Mouse (Mus musculus): Measurements from ENCODE around the gene Cmtm2a.
"Not testable (repeated sequence)": the region's sequence is repeated elsewhere in the genome, so short reads cannot be mapped to it uniquely, and the experiment has no call there.

The Cmtm2a gene

DNA sequence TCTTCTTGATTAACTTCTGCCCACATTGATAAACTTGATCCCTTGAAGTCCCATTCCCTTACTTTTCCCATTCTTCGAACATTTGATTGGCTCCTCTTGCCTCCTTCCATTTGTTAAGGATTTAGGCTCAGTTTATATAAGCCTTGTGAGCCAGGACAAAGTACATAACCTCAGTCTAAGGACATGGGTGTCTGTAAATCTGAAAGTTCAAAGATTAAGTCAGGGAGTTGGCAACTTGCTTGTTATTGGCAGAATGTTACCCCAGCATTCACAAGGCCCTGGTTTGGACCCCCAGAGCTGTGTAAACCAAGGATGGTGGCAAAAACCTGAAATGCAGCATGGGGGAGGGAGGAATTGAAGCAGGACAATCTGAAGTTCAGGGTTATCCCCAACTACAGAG lies 1.4 kb upstream of the Cmtm2a start:
- no peak for DNase-seq (ENCODE audit: low spot score in 2 of 2)

DNA sequence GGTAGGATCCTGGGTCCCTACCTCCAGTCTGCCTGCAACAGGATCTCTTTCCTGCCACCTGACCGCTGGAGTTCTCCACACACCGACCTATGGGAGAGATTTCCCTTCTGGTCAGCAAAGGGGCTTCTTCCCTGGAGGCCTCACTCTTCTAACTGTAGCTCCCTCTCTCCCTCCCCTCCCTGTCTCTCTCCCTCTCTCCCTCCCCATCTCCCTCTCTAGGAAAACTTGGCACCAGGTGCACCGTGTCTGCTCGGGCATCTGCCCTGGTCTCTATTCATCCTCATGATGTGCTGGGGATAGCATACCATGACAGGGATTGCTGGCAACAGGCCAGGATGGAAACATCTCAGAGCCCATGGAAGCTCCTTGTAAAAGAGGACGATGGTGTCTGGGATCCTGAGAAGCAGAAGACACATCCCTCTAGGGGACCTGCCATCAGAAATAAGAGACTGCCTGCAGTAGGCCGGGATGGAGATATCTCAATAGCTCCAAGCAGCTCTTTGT lies 24.0 kb downstream of the Cmtm2a start:
- DNase-seq (ENCODE audit: low spot score in 2 of 2) = no peak

DNA sequence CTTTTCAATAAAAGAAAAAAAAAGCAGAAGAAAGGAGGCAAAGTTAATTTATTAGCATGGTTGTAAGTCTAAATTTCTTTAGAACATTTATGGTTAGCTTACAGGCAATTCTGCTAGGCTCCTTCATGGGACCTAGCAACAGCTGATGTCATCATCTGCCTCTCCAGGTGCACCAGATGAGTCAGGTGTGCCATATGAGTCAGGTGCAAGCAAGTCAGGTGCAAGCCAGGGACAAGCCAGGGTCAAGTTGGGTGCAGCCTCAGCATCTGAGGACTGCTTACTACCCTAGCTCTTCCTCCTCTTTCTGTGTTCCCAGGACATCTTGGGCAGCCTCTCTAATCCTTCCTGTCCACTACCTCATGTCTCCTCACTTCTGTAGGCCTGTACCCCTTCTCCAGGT lies 24.6 kb downstream of the Cmtm2a start:
- DNase-seq (ENCODE audit: low spot score in 2 of 2) = no peak

DNA sequence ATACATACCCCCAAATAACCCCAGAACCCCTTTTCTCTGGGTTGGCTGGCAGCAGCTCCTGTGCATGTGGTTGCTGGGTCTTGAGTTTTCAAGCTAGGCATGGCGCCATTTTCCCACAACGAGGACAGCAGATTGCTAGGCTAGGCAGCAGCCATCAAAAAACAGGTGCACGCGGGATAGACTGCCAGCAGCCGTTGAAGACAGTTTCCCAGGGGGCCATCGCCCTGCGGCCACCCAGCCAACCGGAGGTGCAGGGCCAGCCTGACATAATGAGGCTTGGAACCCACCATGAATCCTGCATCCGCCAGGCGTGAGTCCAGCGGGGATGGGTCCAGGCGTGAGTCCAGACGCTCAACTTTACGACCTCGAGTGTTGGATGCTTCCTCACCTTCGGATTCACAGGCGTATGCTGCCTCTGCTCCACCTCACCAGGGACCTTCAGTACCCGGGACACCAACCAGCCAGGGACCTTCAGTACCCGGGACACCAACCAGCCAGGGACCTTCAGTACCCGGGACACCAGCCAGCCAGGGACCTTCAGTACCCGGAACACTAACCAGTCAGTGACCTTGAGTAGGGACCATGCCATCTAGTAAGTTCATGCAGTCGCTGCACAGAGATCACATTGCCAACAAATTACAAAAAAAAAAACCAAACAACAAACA lies 28.6 kb downstream of the Cmtm2a start:
- DNase-seq (ENCODE audit: low spot score in 2 of 2) = not testable (repeated sequence)

DNA sequence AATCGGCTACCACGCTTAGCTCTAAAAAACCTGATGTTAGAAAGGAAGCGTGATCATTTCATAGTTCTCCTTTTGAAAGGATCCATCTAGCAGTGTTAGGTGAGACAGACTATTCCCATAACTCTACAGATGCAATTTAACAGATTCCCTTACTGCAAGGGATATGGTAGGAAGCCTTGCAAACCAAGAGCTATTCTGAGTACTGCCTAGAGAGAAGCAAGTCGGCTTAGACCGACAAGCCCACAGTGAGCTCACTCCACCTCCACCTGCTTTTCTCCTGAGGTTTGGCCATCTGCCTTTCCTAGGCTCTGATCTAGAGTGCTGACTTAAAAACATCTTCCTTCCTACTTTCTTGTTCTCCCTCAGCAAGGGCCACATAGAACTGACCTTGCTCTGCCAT lies 31.2 kb downstream of the Cmtm2a start:
- DNase-seq (ENCODE audit: low spot score in 2 of 2) = not testable (repeated sequence)

DNA sequence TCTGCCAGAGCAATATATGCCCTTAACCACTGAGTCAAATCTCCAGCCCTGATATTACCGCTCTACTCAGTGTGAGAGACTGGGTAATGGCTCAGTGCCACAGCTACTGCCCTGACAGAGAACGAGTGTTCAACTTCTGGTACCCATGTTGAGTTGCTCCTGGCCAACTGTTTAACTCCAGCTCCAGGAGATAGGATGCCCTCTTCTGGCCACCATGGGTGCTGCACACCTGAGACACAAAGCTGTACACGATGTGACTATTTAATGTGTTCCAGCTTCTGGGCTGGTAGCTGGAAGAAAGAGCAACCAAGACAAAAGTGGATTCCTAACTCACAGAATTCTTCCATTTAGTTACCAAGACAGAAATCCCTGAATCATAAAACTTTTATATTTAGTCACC lies 40.0 kb downstream of the Cmtm2a start:
- DNase-seq (ENCODE audit: low spot score in 2 of 2) = no peak

DNA sequence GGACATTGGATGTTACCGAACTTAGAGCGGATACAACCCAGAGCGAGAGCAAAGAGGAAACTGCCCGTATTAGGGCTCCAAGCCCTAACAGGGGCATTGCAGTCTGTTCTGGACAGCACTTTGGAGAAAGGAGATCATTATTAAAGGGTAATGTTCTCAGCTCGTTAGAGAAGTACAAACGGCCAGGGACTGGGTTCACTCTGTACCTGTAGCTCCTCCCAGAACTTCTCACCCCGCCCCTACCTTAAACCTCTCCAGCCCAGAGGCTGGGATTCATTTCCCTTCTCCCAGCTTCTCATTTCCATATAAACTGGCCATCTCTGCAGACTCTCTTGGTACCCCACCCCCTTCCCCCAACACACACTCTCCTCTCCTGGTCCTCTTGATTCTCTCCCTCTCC lies 41.5 kb downstream of the Cmtm2a start:
- no peak for DNase-seq (ENCODE audit: low spot score in 2 of 2)

DNA sequence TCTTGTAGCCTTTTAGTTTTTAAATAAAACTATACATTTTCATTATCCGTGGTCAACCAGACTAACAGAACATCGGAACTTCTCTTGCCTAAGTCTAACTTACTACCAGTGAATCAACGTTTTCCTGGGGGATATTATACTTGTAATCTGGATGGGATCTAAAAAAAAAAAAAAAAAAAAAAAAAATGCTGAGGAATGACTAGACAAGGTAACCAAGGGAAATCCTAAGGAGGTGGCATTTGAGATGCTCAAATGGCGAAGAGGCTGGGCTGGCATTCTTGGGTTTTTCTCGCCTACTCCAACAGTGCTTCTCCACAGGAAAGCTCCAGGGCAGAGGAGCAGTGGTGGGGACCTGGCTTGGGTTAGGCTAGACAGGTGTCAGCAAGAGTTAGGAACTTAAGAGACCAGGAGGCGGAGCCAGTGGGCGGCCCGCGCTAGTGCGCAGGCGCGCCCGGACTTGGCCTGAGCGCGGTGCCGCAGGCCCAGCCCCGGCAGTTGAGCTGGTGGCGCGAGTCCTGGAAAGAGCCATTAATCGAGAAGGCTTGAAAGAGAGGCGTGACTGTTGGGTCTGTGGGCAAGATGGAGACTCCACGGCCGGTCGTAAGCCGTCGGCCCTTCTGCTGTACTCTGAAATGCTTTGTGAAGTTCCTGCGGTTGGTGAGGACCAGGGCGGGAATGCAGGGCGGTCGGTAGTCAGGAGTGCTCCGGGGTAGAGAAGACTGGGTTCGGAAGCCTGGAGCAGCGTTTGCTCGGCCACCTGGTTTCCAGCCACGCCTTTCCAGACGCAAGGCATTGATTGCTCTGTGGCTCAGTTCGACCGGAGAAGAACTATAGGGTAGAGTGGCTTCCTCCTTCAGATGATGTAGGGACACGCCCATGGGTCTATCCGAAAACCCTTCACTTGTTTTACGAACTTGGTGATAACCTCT lies 42.3 kb downstream of the Cmtm2a start, which contains the start of gene Cklf:
Gene Cklf (plus strand): TSS at position 423 of the 929 bp plus-strand sequence.
- DNase-seq (ENCODE audit: low spot score in 2 of 2) = peak; percentile 78 to 86

DNA sequence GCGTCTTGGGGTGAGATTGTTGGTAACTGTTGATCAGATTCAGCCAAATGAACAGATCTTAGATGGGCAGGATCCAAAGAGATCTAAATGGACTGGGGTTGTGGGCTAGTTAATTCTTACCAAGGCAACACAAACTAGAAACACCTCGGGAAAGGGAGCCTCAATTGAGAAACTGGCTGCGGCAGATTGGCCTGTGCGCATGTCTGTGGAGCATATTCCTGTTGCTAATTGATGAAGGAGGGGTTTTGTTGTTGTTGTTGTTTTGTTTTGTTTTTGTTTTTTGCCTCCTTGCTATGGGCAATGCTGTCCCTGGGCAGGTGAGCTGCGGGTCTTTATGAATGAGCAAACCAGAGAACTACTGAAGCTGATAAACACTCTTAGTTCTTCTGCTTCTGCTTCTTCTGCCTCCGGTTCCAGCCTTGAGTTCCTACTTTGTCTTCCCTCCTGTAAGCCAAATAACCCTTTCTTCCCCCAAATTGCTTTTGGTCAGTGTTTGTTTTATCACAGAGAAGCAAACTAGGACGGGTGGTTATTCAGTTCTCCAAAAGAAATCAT lies 43.5 kb downstream of the Cmtm2a start:
- no peak for DNase-seq (ENCODE audit: low spot score in 2 of 2)

DNA sequence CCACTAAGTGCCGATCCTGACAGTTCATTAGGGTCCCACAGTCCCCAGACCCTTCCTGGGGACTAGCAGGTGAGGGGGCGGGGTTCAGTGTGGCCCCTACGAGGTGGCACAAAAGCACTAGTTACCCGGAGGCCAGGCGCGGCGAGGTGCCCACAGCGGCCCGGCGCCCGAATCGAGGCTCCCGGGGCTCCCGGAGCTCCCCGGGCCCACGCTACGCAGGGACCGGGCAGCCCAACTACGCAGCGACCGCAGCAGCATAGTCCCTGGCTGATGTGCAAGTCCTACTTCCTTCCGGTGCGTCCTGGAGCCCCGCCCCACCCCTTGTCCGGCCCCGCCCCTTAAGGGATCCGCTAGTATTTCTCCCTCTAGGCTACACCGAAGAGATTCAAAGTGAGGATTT lies 44.7 kb downstream of the Cmtm2a start, which contains the start of gene Tk2:
Gene Tk2 (minus strand): TSS at position 283 of the 400 bp plus-strand sequence.
- DNase-seq (ENCODE audit: low spot score in 2 of 2) = peak; percentile 53 to 72

DNA sequence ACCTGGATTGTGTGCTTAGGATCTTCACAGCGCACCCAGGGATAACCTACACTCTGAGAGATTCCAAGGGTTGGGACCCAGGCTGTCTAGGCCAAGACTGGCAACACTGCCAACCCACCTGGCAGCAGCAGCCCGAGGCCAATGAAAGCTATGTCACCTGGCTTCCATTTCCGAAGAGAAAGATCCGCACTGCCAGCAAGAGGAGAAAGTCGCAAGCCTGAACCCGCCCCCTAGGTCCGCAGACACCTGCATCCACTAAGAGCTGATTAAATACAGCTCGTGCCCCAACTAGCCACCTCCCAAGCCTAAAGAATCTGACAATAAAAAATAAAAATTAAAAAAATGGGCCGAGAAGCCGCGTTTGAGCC lies 45.1 kb downstream of the Cmtm2a start:
- no peak for DNase-seq (ENCODE audit: low spot score in 2 of 2)

DNA sequence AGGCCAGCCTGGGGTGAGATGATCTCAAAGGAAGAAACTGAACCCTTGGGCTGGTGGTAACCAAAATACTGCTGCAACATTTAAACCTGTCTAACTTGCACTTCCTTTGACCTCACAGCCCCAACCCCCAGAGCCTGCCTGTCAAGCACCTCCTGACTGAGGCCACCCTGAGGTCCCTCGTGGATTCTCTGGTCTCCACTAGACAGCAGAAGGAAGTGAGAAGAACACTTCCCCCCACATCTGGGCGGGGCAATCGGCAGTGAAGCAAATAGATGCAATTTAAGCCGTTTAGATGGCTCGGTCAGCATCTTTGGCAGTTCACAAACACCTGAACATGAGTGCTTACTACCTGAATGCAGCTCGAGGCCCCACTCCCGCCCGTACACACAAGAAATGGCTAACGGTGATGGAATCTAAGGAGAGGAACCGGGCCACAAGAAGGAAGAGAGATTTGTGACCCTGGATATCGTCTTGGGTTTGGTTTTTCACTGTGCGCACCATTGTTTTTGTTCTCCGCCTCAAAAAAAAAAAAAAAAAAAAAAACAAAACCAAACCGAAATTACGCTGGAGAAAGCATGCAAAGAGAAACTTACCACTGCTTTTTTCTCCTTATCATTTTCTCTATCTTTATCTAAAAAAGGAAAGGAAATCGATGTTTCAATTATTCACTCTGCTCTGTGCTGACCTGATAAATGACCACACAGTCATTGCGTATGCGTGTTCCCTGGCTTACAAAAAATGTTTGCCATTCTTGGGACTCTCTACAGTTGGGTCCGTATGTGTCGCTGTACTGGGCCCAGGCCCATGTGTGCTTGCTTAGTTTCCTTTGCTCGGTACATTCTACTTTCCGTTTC lies 45.7 kb downstream of the Cmtm2a start:
- peak in 1 of 2 experiments; percentile 16 for DNase-seq (ENCODE audit: low spot score in 2 of 2)

DNA sequence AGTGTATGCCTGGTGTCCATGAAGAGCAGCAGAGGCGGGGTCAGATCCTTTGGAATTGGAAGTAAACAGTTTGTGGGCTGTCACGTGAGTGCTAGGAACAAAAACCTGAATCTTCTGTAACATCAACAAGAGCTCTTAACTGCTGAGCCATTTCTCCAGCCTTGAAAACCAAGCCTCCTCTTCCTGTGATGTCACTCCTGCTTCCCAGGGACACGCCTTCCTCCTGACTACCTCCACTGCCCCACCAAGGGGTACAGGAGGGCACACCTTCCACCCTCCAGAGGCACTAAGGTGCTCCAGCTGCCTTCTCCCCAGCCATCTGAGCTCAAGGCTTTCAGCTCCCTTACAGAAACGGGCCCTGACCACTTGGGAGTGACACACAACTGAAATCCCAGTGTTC lies 46.4 kb downstream of the Cmtm2a start:
- DNase-seq (ENCODE audit: low spot score in 2 of 2) = no peak

DNA sequence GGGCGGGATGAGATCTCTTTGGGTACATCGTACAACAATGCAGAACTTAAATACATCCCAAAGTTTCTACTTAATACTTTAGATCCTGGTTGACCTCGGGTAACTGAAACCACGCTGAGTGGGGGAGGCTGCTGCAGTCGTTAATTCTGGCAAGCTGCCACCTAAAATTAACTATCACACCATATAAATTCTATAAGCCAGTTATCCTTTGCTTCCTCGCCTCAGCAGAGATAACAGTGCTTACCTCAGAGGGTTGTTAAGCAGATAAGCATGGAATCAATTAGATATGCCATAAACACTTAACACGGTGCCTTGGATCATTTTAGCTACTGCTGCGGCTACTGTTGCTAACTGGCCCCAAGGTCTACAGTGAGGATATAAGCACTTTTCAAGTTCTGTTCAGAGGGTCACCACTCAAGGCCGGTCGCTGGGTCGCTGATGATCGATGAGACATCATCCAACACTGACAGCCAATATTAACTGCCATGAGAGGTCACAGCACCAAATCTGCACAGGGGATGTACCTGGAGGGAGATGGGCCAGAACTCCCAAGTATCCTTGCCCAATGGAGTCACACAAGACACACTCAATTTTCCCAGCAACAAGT lies 50.8 kb downstream of the Cmtm2a start:
- DNase-seq (ENCODE audit: low spot score in 2 of 2) = no peak

DNA sequence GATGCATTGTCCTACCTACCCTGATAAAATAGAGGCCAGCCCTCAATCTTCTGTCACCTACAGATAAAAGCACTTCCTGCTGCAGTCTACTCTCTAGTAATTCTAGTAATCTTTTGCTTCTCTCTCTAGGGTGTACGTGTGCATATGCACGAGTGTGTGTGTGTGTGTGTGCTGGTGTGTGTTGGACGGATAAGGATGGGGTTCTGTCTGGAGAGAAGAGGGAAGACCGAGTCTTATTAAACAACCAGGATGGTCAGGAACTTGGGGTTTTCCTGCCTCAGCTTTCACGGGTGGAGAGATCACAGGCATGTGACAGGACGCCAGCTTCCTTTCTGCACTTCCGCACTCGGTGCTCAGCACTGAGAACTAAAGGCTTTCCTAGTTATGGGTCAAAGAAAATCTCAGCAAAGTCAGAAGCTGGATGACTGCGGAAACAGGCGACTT lies 53.5 kb downstream of the Cmtm2a start:
- DNase-seq (ENCODE audit: low spot score in 2 of 2) = no peak

DNA sequence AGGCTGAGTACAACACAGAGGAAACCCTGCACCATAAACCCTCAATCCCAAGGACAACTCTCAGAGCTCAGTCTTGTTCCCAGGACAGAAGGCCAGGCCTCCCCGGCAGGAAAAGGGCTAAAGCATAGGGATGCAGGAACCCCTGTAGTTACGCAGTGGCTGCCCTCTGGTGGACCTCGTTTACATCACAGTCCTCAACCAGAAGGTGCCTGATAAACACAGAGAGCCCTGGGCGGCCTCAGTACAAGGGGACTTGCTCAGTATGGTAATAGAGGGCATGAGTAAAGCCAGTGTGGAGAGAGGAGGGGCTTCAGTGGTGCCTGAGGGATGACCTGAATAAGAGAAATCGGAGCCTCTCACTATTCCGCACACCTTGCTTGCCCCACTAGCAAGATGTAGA lies 58.4 kb downstream of the Cmtm2a start:
- no peak for DNase-seq (ENCODE audit: low spot score in 2 of 2)

DNA sequence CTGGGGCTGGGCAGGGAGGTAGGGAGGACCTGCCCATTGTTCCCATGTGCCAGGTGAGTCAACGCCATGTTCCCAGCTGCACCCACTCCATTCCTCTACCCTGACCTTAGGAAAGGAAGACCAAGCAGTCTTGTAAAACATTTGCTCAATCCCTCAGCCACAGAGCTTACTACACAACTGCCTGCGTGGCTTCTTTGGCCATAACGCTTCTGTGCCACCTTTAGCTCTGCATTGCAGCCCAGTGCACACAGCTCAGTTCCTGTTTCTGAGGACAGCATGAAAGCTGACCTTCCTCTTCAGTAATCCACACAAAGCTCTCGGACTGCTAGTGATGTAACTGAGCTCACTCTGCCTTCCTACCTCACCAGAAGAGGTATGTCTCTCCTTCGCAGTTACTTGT lies 60.1 kb downstream of the Cmtm2a start:
- no peak for DNase-seq (ENCODE audit: low spot score in 2 of 2)

DNA sequence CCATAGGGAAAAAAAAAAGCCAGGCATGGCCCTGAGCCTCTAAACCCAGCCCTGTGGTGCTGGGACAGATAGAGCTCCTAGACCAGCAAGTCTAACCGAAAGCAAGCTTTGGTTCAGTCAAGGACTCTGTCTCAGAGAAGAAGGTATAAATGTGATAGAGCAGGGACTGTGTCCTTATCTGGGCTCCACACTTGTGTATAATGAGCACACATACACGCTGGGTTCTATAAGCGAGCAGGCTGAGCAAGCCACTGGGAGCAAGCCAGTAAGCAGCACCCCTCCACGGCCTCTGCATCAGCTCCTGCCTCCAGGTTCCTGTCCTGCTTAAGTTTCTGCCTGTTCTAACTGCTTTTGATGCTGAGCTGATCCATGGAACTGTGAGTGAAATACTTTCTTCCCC lies 60.9 kb downstream of the Cmtm2a start:
- DNase-seq (ENCODE audit: low spot score in 2 of 2) = no peak
